Mouse (Mus musculus): ENCODE results near the gene Tspan10. TPM values are rescaled to one million over a fixed set of nuclear protein-coding genes. Genes with fewer than 3 reads are reported as not detected.

Tspan10 gene
- polyA plus RNA-seq, 1 experiment = 0.51 TPM

- Histone ChIP-seq H3K36me3 (ENCODE audit: control insufficient read depth, insufficient read depth, low read length) (no peaks in the 10 kb centered on the region; the same call in 1 of the 2 replicates), H3K27me3 (ENCODE audit: control insufficient read depth, insufficient read depth, low read length) (no peaks in the 10 kb centered on the region), H3K4me1 (ENCODE audit: control insufficient read depth, insufficient read depth, low read length) (peaks cover 5% of the 10 kb centered on the region; the same call in 1 of the 2 replicates), H3K4me3 (ENCODE audit: control insufficient read depth, low read depth, low read length) (no peak overlapping the region), H3K27ac (ENCODE audit: control insufficient read depth, insufficient read depth, low read depth, low read length) (no peak overlapping the region)
- TF ChIP-seq CTCF (IDR thresholded peaks at IDR 0.05; ENCODE audit: control insufficient read depth, insufficient read depth, insufficient replicate concordance, low read depth, low read length) (no peak), POLR2A (IDR thresholded peaks at IDR 0.05; ENCODE audit: control insufficient read depth, low read depth, low read length) (no peak)
These were observed 21.9 kb downstream of the Tspan10 start for GRCm38 (mm10) chr11:120464365-120464764.

- H3K27ac ChIP-seq (ENCODE audit: control insufficient read depth, insufficient read depth, low read depth, low read length) = no peak overlapping the region
- H3K36me3 ChIP-seq (ENCODE audit: control insufficient read depth, insufficient read depth, low read length) = peaks cover 1% of the 10 kb centered on the region; the same call in 1 of the 2 replicates
- peaks cover 5% of the 10 kb centered on the region; the same call in 1 of the 2 replicates for H3K4me1 ChIP-seq (ENCODE audit: control insufficient read depth, insufficient read depth, low read length)
- TF ChIP-seq POLR2A (IDR thresholded peaks at IDR 0.05; ENCODE audit: control insufficient read depth, low read depth, low read length) (no peak), CTCF (IDR thresholded peaks at IDR 0.05; ENCODE audit: control insufficient read depth, insufficient read depth, insufficient replicate concordance, low read depth, low read length) (no peak)
- no peak overlapping the region for H3K4me3 ChIP-seq (ENCODE audit: control insufficient read depth, low read depth, low read length)
- H3K27me3 ChIP-seq (ENCODE audit: control insufficient read depth, insufficient read depth, low read length) = no peaks in the 10 kb centered on the region
These were observed 23.1 kb downstream of the Tspan10 start for GRCm38 (mm10) chr11:120465521-120465920.

- H3K4me3 ChIP-seq (ENCODE audit: control insufficient read depth, low read depth, low read length) = peak within 1 kb of the TSS; percentile 95
- TF ChIP-seq CTCF (IDR thresholded peaks at IDR 0.05; ENCODE audit: control insufficient read depth, insufficient read depth, insufficient replicate concordance, low read depth, low read length) = no peak
- TF ChIP-seq POLR2A (IDR thresholded peaks at IDR 0.05; ENCODE audit: control insufficient read depth, low read depth, low read length) = peak; percentile 88
- H3K27ac ChIP-seq (ENCODE audit: control insufficient read depth, insufficient read depth, low read depth, low read length) = peak within 1 kb of the TSS; percentile 73
- H3K36me3 ChIP-seq (ENCODE audit: control insufficient read depth, insufficient read depth, low read length) = peaks cover 1% of the 10 kb centered on the region; the same call in 1 of the 2 replicates
- H3K4me1 ChIP-seq (ENCODE audit: control insufficient read depth, insufficient read depth, low read length) = peaks cover 5% of the 10 kb centered on the region; the same call in 1 of the 2 replicates
- H3K27me3 ChIP-seq (ENCODE audit: control insufficient read depth, insufficient read depth, low read length) = no peaks in the 10 kb centered on the region
These were observed 24.7 kb downstream of the Tspan10 start, which contains the start of gene Arl16 for GRCm38 (mm10) chr11:120467051-120467735. Gene Arl16, minus strand, starts transcription at chr11:120467607.

GRCm38 (mm10) chr11:120467736-120468092, 25.3 kb downstream of the Tspan10 start:
- TF ChIP-seq CTCF (IDR thresholded peaks at IDR 0.05; ENCODE audit: control insufficient read depth, insufficient read depth, insufficient replicate concordance, low read depth, low read length) = no peak
- TF ChIP-seq POLR2A (IDR thresholded peaks at IDR 0.05; ENCODE audit: control insufficient read depth, low read depth, low read length) = no peak
- Histone ChIP-seq H3K27ac (ENCODE audit: control insufficient read depth, insufficient read depth, low read depth, low read length) (peak overlapping the region; percentile 73), H3K36me3 (ENCODE audit: control insufficient read depth, insufficient read depth, low read length) (peaks cover 3% of the 10 kb centered on the region; the same call in 1 of the 2 replicates), H3K4me3 (ENCODE audit: control insufficient read depth, low read depth, low read length) (peak overlapping the region; percentile 95), H3K27me3 (ENCODE audit: control insufficient read depth, insufficient read depth, low read length) (no peaks in the 10 kb centered on the region), H3K4me1 (ENCODE audit: control insufficient read depth, insufficient read depth, low read length) (peaks cover 5% of the 10 kb centered on the region; the same call in 1 of the 2 replicates)

GRCm38 (mm10) chr11:120472052-120472451, 29.6 kb downstream of the Tspan10 start:
- no peak overlapping the region for H3K27ac ChIP-seq (ENCODE audit: control insufficient read depth, insufficient read depth, low read depth, low read length)
- TF ChIP-seq POLR2A (IDR thresholded peaks at IDR 0.05; ENCODE audit: control insufficient read depth, low read depth, low read length) (no peak), CTCF (IDR thresholded peaks at IDR 0.05; ENCODE audit: control insufficient read depth, insufficient read depth, insufficient replicate concordance, low read depth, low read length) (no peak)
- no peak overlapping the region for H3K4me3 ChIP-seq (ENCODE audit: control insufficient read depth, low read depth, low read length)
- H3K36me3 ChIP-seq (ENCODE audit: control insufficient read depth, insufficient read depth, low read length) = peaks cover 3% of the 10 kb centered on the region; the same call in 1 of the 2 replicates
- no peaks in the 10 kb centered on the region for H3K27me3 ChIP-seq (ENCODE audit: control insufficient read depth, insufficient read depth, low read length)
- no peaks in the 10 kb centered on the region for H3K4me1 ChIP-seq (ENCODE audit: control insufficient read depth, insufficient read depth, low read length)

GRCm38 (mm10) chr11:120483448-120483934, 41.0 kb downstream of the Tspan10 start:
- no peak for TF ChIP-seq POLR2A (IDR thresholded peaks at IDR 0.05; ENCODE audit: control insufficient read depth, low read depth, low read length)
- no peak for TF ChIP-seq CTCF (IDR thresholded peaks at IDR 0.05; ENCODE audit: control insufficient read depth, insufficient read depth, insufficient replicate concordance, low read depth, low read length)
- H3K4me3 ChIP-seq (ENCODE audit: control insufficient read depth, low read depth, low read length) = 0 out of 2 replicates have a peak overlapping the region, but pooled peaks have one; percentile 92

GRCm38 (mm10) chr11:120484265-120484981, 42.0 kb downstream of the Tspan10 start, which contains the start of gene Mrpl12:
Gene Mrpl12, plus strand, starts transcription at chr11:120484613.
- peaks cover 2% of the 10 kb centered on the region for H3K36me3 ChIP-seq (ENCODE audit: control insufficient read depth, insufficient read depth, low read length)
- H3K4me1 ChIP-seq (ENCODE audit: control insufficient read depth, insufficient read depth, low read length) = peaks cover 11% of the 10 kb centered on the region
- TF ChIP-seq CTCF (IDR thresholded peaks at IDR 0.05; ENCODE audit: control insufficient read depth, insufficient read depth, insufficient replicate concordance, low read depth, low read length) (no peak), POLR2A (IDR thresholded peaks at IDR 0.05; ENCODE audit: control insufficient read depth, low read depth, low read length) (peak; percentile 79)
- peak within 1 kb of the TSS; percentile 79 for H3K27ac ChIP-seq (ENCODE audit: control insufficient read depth, insufficient read depth, low read depth, low read length)
- H3K27me3 ChIP-seq (ENCODE audit: control insufficient read depth, insufficient read depth, low read length) = no peaks in the 10 kb centered on the region
- peak within 1 kb of the TSS; percentile 92 for H3K4me3 ChIP-seq (ENCODE audit: control insufficient read depth, low read depth, low read length)

More at GRCm38 (mm10) chr11:120483448-120483934, 41.0 kb downstream of the Tspan10 start:
- H3K36me3 ChIP-seq (ENCODE audit: control insufficient read depth, insufficient read depth, low read length) = peaks cover 2% of the 10 kb centered on the region
- no peaks in the 10 kb centered on the region for H3K27me3 ChIP-seq (ENCODE audit: control insufficient read depth, insufficient read depth, low read length)
- H3K4me1 ChIP-seq (ENCODE audit: control insufficient read depth, insufficient read depth, low read length) = peaks cover 11% of the 10 kb centered on the region
- H3K27ac ChIP-seq (ENCODE audit: control insufficient read depth, insufficient read depth, low read depth, low read length) = no peak overlapping the region

All from testis, adult 2 months (tissue).